Mouse (Mus musculus) naive thymus-derived CD4-positive, alpha-beta T cell, adult 5 months (primary cell): Measurements from ENCODE around the gene Gm14137. TPM values are rescaled to one million over a fixed set of nuclear protein-coding genes. Genes with fewer than 3 reads are reported as not detected.

Experiments
- polyA plus RNA-seq: library from polyadenylated mRNA; unstranded; fragments of 100-300 nt; shearing (Covaris generic); gene quantifications from one replicate; pipeline ENCODE4 v1.2.1, GENCODE M21; 2017

Gm14137 gene
- 1.1 TPM for polyA plus RNA-seq

DNA sequence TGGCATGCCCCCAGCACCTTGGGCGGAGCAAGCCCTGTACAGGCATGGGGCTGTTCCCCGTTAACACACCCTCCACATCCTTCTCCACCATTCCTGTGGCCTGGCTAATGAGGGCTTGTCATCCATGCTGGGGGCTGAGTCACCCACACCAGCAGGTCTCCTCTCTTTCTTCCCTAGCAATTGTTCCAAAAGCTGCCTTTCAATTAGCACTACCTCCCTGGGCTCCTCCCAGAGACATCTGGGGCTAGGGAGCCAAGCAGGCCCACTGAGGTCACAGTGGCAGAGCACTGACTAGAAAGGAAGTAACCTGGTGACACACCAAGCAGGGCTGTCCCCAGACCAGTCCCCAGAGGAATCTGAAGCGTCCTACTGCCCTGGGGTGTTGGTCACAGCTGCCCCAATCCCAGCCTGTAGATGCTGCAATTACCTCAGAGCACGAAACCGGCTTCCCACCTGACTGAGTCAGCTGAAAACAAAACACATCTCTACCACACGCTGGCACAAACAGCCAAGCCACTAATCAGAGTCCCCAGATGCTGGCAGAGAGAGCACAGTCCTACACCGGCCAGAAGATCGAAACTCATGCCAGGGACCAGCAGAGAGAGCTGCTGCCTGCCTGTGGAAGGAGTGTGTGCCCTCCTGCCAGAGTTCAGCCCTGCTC, at the start of gene Gm14137:
Gm14137 (plus strand) TSS at position 519 of the 661 bp plus-strand sequence.

GRCm38 (mm10) chr2:119156681-119157572, 17.4 kb upstream of the Gm14137 start, which contains the start of gene Rmdn3:
Gene Rmdn3 (minus strand): TSS chr2:119157034.

GRCm38 (mm10) chr2:119166901-119167865, 7.1 kb upstream of the Gm14137 start, which contains the start of gene Gchfr:
Gene Gchfr (plus strand): TSS chr2:119167773.

GRCm38 (mm10) chr2:119208344-119209175, 34.3 kb downstream of the Gm14137 start, which contains the start of the genes Zfyve19 and Dnajc17:
Gene Zfyve19 (plus strand): TSS chr2:119208617.
Gene Dnajc17 (minus strand): TSS chr2:119208795.

Other genes starting within 250 kb of the Gm14137 start
- 1.4 TPM for gene Chst14, start 248.0 kb upstream of the Gm14137 start, polyA plus RNA-seq
- 13.4 TPM for gene Ccdc32, start 145.1 kb upstream of the Gm14137 start, polyA plus RNA-seq
- gene Rpusd2, start 139.7 kb upstream of the Gm14137 start, polyA plus RNA-seq: 3.7 TPM
- gene Knl1, start 127.4 kb upstream of the Gm14137 start, polyA plus RNA-seq: 2.1 TPM
- 2.6 TPM for gene Rad51, start 61.7 kb upstream of the Gm14137 start, polyA plus RNA-seq
- 26.3 TPM for gene Rmdn3, start 17.5 kb upstream of the Gm14137 start, polyA plus RNA-seq
- not detected for gene Gchfr, start 6.7 kb upstream of the Gm14137 start, polyA plus RNA-seq
- 31.1 TPM for gene Zfyve19, start 34.1 kb downstream of the Gm14137 start, polyA plus RNA-seq
- 17.9 TPM for gene Dnajc17, start 34.3 kb downstream of the Gm14137 start, polyA plus RNA-seq
- gene Ppp1r14d, start 55.4 kb downstream of the Gm14137 start, polyA plus RNA-seq: not detected
- gene Spint1, start 62.9 kb downstream of the Gm14137 start, polyA plus RNA-seq: not detected
- gene Rhov, start 96.8 kb downstream of the Gm14137 start, polyA plus RNA-seq: not detected
- 16.3 TPM for gene Vps18, start 114.2 kb downstream of the Gm14137 start, polyA plus RNA-seq
- gene Dll4, start 151.3 kb downstream of the Gm14137 start, polyA plus RNA-seq: not detected
- not detected for gene Chac1, start 176.7 kb downstream of the Gm14137 start, polyA plus RNA-seq